Mouse (Mus musculus) liver, embryonic 14.5 days (tissue): ENCODE results near the gene Olfm2.

Experiments
- CTCF ChIP-seq: IDR thresholded peaks from 2 replicates; pipeline ENCODE4 v1.5.1; 2016; ENCODE audit warnings: antibody characterized with exemption, low read depth, control low read depth
- EP300 ChIP-seq: IDR thresholded peaks from 2 replicates; pipeline ENCODE4 v1.6.1; 2016; ENCODE audit warnings: antibody characterized with exemption, low read depth

GRCm38 (mm10) chr9:20685081-20685861 is 60.9 kb downstream of the Olfm2 start:
- TF ChIP-seq CTCF: no peak
- TF ChIP-seq EP300: no peak
